25 mouse cellular contexts compared by ENCODE assay signal in the genomic region with DNA sequence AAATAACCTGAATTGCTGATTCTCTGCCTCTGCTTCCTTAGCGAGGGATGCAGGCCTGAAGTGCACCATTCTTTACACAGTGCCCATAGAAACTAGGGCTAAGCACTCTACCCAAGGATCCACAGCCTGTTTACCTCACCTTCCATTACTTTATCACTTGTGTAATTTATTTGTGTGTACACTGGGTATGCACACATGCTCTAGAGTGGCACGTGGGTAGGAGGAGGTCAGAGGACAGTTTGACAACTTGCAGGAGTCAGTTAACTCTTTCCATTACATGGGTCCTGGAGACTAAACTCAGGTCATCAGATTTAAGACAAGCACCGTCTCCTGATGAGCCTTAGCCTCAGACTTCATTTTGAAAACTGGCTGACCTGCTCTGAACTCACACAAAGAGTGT. TPM values are rescaled to one million over a fixed set of nuclear protein-coding genes. Genes with fewer than 3 reads are reported as not detected.
"Had no signal": no experiment of that assay in that cellular context is flagged by ENCODE, and none has a peak within 500 bp of the region (broad histone marks: within the 10 kb centered on the region; RNA-seq: fewer than 3 reads in every experiment).

No protein-coding gene starts in this region.

- H3K27ac ChIP-seq: heart, adult 2 months; heart, embryonic 13.5 days; heart, embryonic 15.5 days; hindbrain, embryonic 13.5 days; hindbrain, embryonic 15.5 days; hindbrain, postnatal 0 days; intestine, embryonic 15.5 days; layer of hippocampus, adult 2 months; left cerebral cortex, adult 2 months; limb, embryonic 10.5 days; limb, embryonic 12.5 days; liver, embryonic 13.5 days had no signal

- H3K36me3 ChIP-seq: intestine, embryonic 15.5 days; liver, embryonic 13.5 days had no signal

- H3K9ac ChIP-seq: forebrain, postnatal 0 days; heart, embryonic 13.5 days; heart, embryonic 15.5 days; hindbrain, embryonic 15.5 days; intestine, embryonic 15.5 days; limb, embryonic 12.5 days; liver, embryonic 13.5 days had no signal

- DNase-seq: forebrain, postnatal 0 days; gastrocnemius, postnatal 14 days; gastrocnemius, postnatal 36 days; heart, adult 11 months; heart, adult 2 months; heart, postnatal 14 days; heart, postnatal 36 days; kidney, adult 18-20 months; kidney, adult 8-10 months; kidney, postnatal 10 days; kidney, postnatal 25 days; kidney, postnatal 4 days; liver, embryonic 13.5 days had no signal

- H3K4me2 ChIP-seq: heart, embryonic 15.5 days; intestine, embryonic 15.5 days; limb, embryonic 12.5 days; liver, embryonic 13.5 days had no signal

- H3K9me3 ChIP-seq: heart, embryonic 13.5 days; heart, embryonic 15.5 days; hindbrain, embryonic 13.5 days; hindbrain, embryonic 15.5 days; intestine, embryonic 15.5 days; limb, embryonic 10.5 days; limb, embryonic 12.5 days; liver, embryonic 13.5 days had no signal

- H3K4me3 ChIP-seq: heart, adult 2 months; heart, embryonic 13.5 days; heart, embryonic 15.5 days; hindbrain, embryonic 13.5 days; hindbrain, embryonic 15.5 days; intestine, embryonic 15.5 days; layer of hippocampus, adult 2 months; left cerebral cortex, adult 2 months; limb, embryonic 10.5 days; limb, embryonic 12.5 days; liver, embryonic 13.5 days had no signal

- H3K27me3 ChIP-seq: heart, embryonic 13.5 days; heart, embryonic 15.5 days; hindbrain, embryonic 13.5 days; hindbrain, embryonic 15.5 days; intestine, embryonic 15.5 days; limb, embryonic 12.5 days; liver, embryonic 13.5 days had no signal

RNA-seq across cellular contexts. Expression of a gene that starts 36.2 kb away (rescaled TPM):
- total RNA-seq: gastrocnemius, adult 18-20 months; gastrocnemius, postnatal 36 days; hematopoietic stem cell, adult 5-6 weeks had no signal
